Mouse (Mus musculus) layer of hippocampus, adult 8-10 months (tissue): ENCODE data around the gene Pdcd2. TPM values are rescaled to one million over a fixed set of nuclear protein-coding genes. Genes with fewer than 3 reads are reported as not detected.
A peak's percentile ranks its signal among the peaks of the same experiment; 100 is the strongest.
"Not testable (repeated sequence)": the region's sequence is repeated elsewhere in the genome, so short reads cannot be mapped to it uniquely, and the experiment has no call there.

ENCODE experiments used
- DNase-seq, 2 experiments: peaks; one replicate each; pipeline ENCODE4 v3.0.0; 2022; ENCODE audit warnings: low spot score in 2 of 2
- total RNA-seq, 4 experiments: library from RNA; stranded (reverse); gene quantifications; 2 replicates each; pipeline ENCODE4 v1.2.4; 2022

The Pdcd2 gene
- total RNA-seq = 10 to 100 TPM; 15.8 to 24.5 (median 17.8) TPM

GRCm38 (mm10) chr17:15526986-15527810 lies at the start of gene Pdcd2:
Gene Pdcd2 (minus strand): TSS chr17:15527301.
- DNase-seq = peak; percentile 89

- DNase-seq = no peak
Measured at GRCm38 (mm10) chr17:15575056-15575455, 48.0 kb upstream of the Pdcd2 start.

- DNase-seq = no peak
Measured at GRCm38 (mm10) chr17:15566908-15567307, 39.8 kb upstream of the Pdcd2 start.

GRCm38 (mm10) chr17:15564928-15565300 lies 37.8 kb upstream of the Pdcd2 start:
- DNase-seq = peak in 1 of 2 experiments; percentile 13

- DNase-seq = peak; percentile 99 to 100
Measured at GRCm38 (mm10) chr17:15564014-15564927, 37.2 kb upstream of the Pdcd2 start, which contains the start of gene Prdm9. Gene Prdm9 (minus strand): TSS chr17:15564354.

- DNase-seq = no peak
Measured at GRCm38 (mm10) chr17:15559946-15560345, 32.8 kb upstream of the Pdcd2 start.

GRCm38 (mm10) chr17:15549713-15550112 lies 22.6 kb upstream of the Pdcd2 start:
- DNase-seq = no peak

- DNase-seq = no peak
Measured at GRCm38 (mm10) chr17:15546440-15546839, 19.3 kb upstream of the Pdcd2 start.

GRCm38 (mm10) chr17:15543868-15544267 lies 16.8 kb upstream of the Pdcd2 start:
- DNase-seq = not testable (repeated sequence)

- no peak for DNase-seq
Measured at GRCm38 (mm10) chr17:15540309-15540708, 13.2 kb upstream of the Pdcd2 start.

- DNase-seq = no peak
Measured at GRCm38 (mm10) chr17:15536457-15536904, 9.4 kb upstream of the Pdcd2 start.

GRCm38 (mm10) chr17:15535943-15536342 lies 8.8 kb upstream of the Pdcd2 start:
- DNase-seq = no peak

GRCm38 (mm10) chr17:15535162-15535800 lies 8.2 kb upstream of the Pdcd2 start:
- peak; percentile 26 for DNase-seq

- DNase-seq = peak in 1 of 2 experiments; percentile 48
Measured at GRCm38 (mm10) chr17:15530141-15530540, 3.0 kb upstream of the Pdcd2 start.

GRCm38 (mm10) chr17:15528887-15529286 lies 1.8 kb upstream of the Pdcd2 start:
- DNase-seq = no peak

- DNase-seq = no peak
Measured at GRCm38 (mm10) chr17:15527811-15528136, 673 bp upstream of the Pdcd2 start.

- DNase-seq = no peak
Measured at GRCm38 (mm10) chr17:15526304-15526703, 797 bp downstream of the Pdcd2 start.

GRCm38 (mm10) chr17:15518766-15519165 lies 8.3 kb downstream of the Pdcd2 start:
- no peak for DNase-seq

GRCm38 (mm10) chr17:15518186-15518585 lies 8.9 kb downstream of the Pdcd2 start:
- no peak for DNase-seq

- DNase-seq = no peak
Measured at GRCm38 (mm10) chr17:15517776-15518175, 9.3 kb downstream of the Pdcd2 start.

- no peak for DNase-seq
Measured at GRCm38 (mm10) chr17:15510694-15511093, 16.4 kb downstream of the Pdcd2 start.
